Mouse (Mus musculus) cerebral cortex, adult 2 months (tissue): ENCODE data around the gene Pskh1.

Experiments used
- WGBS: fragments of 180-500 bp; shearing (Covaris S2); methylation state at CpG from one replicate; pipeline ENCODE4 v1.1.7; 2018; 5-methylcytosine and 5-hydroxymethylcytosine counted together

Gene Pskh1

GRCm38 (mm10) chr8:105892432-105892831 lies 7.8 kb upstream of the Pskh1 start:
- WGBS: 74% methylated on average over 6 of the region's 6 CpGs

GRCm38 (mm10) chr8:105893339-105893738 lies 6.9 kb upstream of the Pskh1 start, which contains the start of gene Nrn1l:
TSS of gene Nrn1l (plus strand) at chr8:105893567.
- 11% methylated on average over 11 of the region's 11 CpGs for WGBS

GRCm38 (mm10) chr8:105897801-105898480 lies 2.3 kb upstream of the Pskh1 start:
- 65% methylated on average over 9 of the region's 9 CpGs for WGBS

GRCm38 (mm10) chr8:105900941-105901616 lies 838 bp downstream of the Pskh1 start:
- WGBS: 26% methylated on average over 16 of the region's 16 CpGs

- 44% methylated on average over 3 of the region's 3 CpGs for WGBS
Measured at GRCm38 (mm10) chr8:105919390-105919789, 19.1 kb downstream of the Pskh1 start.

- WGBS: 53% methylated on average over 3 of the region's 3 CpGs
Measured at GRCm38 (mm10) chr8:105925123-105925522, 24.9 kb downstream of the Pskh1 start.

GRCm38 (mm10) chr8:105930602-105931001 lies 30.4 kb downstream of the Pskh1 start:
- 18% methylated on average over 8 of the region's 8 CpGs for WGBS

GRCm38 (mm10) chr8:105931271-105931670 lies 31.0 kb downstream of the Pskh1 start:
- WGBS: 51% methylated on average over 3 of the region's 3 CpGs

- 95% methylated on average over 11 of the region's 11 CpGs for WGBS
Measured at GRCm38 (mm10) chr8:105932525-105932924, 32.3 kb downstream of the Pskh1 start.

GRCm38 (mm10) chr8:105933762-105934161 lies 33.5 kb downstream of the Pskh1 start, which contains the start of gene Ctrl:
TSS of gene Ctrl (minus strand) at chr8:105933862.
- 92% methylated on average over 2 of the region's 2 CpGs for WGBS

GRCm38 (mm10) chr8:105935105-105935504 lies 34.9 kb downstream of the Pskh1 start:
- 78% methylated on average over 6 of the region's 6 CpGs for WGBS

GRCm38 (mm10) chr8:105935863-105936603 lies 35.8 kb downstream of the Pskh1 start:
- WGBS: 18% methylated on average over 7 of the region's 7 CpGs

GRCm38 (mm10) chr8:105936866-105937475 lies 36.7 kb downstream of the Pskh1 start:
- 1% methylated on average over 30 of the region's 30 CpGs for WGBS

GRCm38 (mm10) chr8:105937496-105938305 lies 37.5 kb downstream of the Pskh1 start:
- under 1% methylated on average over 33 of the region's 33 CpGs for WGBS

- 12% methylated on average over 4 of the region's 4 CpGs for WGBS
Measured at GRCm38 (mm10) chr8:105938306-105938669, 38.0 kb downstream of the Pskh1 start, which contains the start of gene Psmb10. TSS of gene Psmb10 (minus strand) at chr8:105938444.

GRCm38 (mm10) chr8:105942026-105942425 lies 41.8 kb downstream of the Pskh1 start:
- 79% methylated on average over 11 of the region's 11 CpGs for WGBS

GRCm38 (mm10) chr8:105942542-105942941 lies 42.3 kb downstream of the Pskh1 start:
- 85% methylated on average over 5 of the region's 5 CpGs for WGBS

- 62% methylated on average over 8 of the region's 8 CpGs for WGBS
Measured at GRCm38 (mm10) chr8:105943321-105943739, 43.1 kb downstream of the Pskh1 start, which contains the start of gene Lcat. TSS of gene Lcat (minus strand) at chr8:105943382.

GRCm38 (mm10) chr8:105949350-105949749 lies 49.1 kb downstream of the Pskh1 start:
- 27% methylated on average over 10 of the region's 10 CpGs for WGBS

- WGBS: 37% methylated on average over 7 of the region's 7 CpGs
Measured at GRCm38 (mm10) chr8:105951057-105951659, 50.9 kb downstream of the Pskh1 start.

- WGBS: 86% methylated on average over 4 of the region's 4 CpGs
Measured at GRCm38 (mm10) chr8:105956556-105956955, 56.3 kb downstream of the Pskh1 start.
